Mouse (Mus musculus) small intestine, adult 2 months (tissue): ENCODE data around the gene Adam19.
A peak's percentile ranks its signal among the peaks of the same experiment; 100 is the strongest.

ENCODE experiments used
- CTCF ChIP-seq: fragments of 200-500 bp; IDR thresholded peaks from 2 replicates; pipeline ENCODE4 v1.5.1; 2012; ENCODE audit warnings: low read depth, mild to moderate bottlenecking, control low read depth, inconsistent platforms, low read length, moderate library complexity, mixed read lengths; ENCODE audit not compliant: insufficient replicate concordance, insufficient read length; ENCODE audit errors: extremely low read depth
- POLR2A ChIP-seq: fragments of 200-500 bp; IDR thresholded peaks from 2 replicates; pipeline ENCODE4 v1.6.1; 2012; ENCODE audit warnings: low read depth, mild to moderate bottlenecking, control low read depth, inconsistent platforms, low read length, moderate library complexity

DNA sequence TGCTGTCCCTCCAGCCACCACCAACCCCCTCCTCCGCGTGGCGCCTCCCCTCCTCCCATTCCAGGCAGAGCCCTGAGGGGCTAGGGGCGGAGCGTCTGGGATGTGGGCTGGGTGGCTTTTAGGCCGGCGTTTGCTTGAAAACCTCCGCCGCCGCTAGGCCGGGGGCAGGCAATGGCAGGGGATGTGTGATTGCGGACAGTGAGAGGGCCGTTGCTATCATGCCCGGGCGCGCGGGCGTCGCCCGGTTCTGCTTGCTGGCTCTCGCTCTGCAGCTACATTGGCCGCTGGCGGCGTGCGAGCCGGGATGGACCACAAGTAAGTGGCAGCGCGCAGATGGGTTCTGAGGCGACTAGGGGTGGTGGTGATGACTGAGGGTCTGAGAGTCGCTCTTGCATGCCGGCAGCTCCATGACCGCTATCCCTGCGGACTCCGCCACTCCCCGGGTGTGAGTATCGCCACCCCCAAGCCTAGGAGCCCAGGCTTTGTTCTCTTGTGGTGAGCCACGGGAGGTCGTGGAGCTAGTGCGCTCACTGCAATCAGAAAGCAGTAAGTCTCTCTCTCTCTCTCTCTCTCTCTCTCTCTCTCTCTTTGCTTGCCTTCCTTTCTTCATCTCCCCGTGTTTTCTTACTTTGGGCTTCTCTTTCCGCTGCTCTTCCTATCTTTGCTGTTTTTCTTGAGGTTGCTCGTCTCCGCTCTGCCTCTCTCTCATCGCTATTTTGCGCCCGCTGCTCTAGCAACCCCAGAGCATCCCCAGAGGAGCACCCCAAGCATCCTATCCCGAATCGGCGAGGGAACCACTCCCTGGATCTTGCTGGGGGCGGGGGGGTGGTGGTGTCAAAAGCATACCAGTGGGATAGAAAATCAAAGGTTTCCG lies at the start of gene Adam19:
- no peak for TF ChIP-seq CTCF
- peak; percentile 77 for TF ChIP-seq POLR2A
